Mouse (Mus musculus) kidney, embryonic 16.5 days (tissue): Measurements from ENCODE around the gene Rmi2. TPM values are rescaled to one million over a fixed set of nuclear protein-coding genes. Genes with fewer than 3 reads are reported as not detected.
A peak's percentile ranks its signal among the peaks of the same experiment; 100 is the strongest.

Experiments used
- ATAC-seq: fragments of 200-750 bp; cut with Nextera tagmentation; 2 replicates; pipeline ENCODE4 v1.8.0; 2017; ENCODE audit warnings: moderate TSS enrichment; ENCODE audit not compliant: low FRiP score, low TSS enrichment
- H3K27ac ChIP-seq: fragments of 300-500 bp; sonication (generic); 2 replicates; pipeline ENCODE4 v1.5.1; 2014; ENCODE audit warnings: low read length
- H3K27me3 ChIP-seq: fragments of 300-500 bp; sonication (generic); 2 replicates; pipeline ENCODE4 v1.6.1; 2014; ENCODE audit warnings: low read length, control low read depth, mixed read lengths; ENCODE audit not compliant: insufficient read depth
- H3K36me3 ChIP-seq: fragments of 300-500 bp; sonication (generic); 2 replicates; pipeline ENCODE4 v1.6.1; 2014; ENCODE audit warnings: low read length, control low read depth, mixed read lengths; ENCODE audit not compliant: insufficient read depth
- H3K4me1 ChIP-seq: fragments of 300-500 bp; sonication (generic); 2 replicates; pipeline ENCODE4 v1.6.1; 2014; ENCODE audit warnings: low read length, control low read depth, mixed read lengths; ENCODE audit not compliant: insufficient read depth
- H3K4me2 ChIP-seq: fragments of 300-500 bp; sonication (generic); replicated peaks from 2 replicates; pipeline ENCODE4 v1.6.1; 2014; ENCODE audit warnings: low read depth, low read length
- H3K4me3 ChIP-seq: fragments of 300-500 bp; sonication (generic); 2 replicates; pipeline ENCODE4 v1.5.1; 2014; ENCODE audit warnings: mild to moderate bottlenecking, low read length
- H3K9ac ChIP-seq: fragments of 300-500 bp; sonication (generic); replicated peaks from 2 replicates; pipeline ENCODE4 v1.6.1; 2014; ENCODE audit warnings: low read length
- H3K9me3 ChIP-seq: fragments of 300-500 bp; sonication (generic); 2 replicates; pipeline ENCODE4 v1.6.1; 2016; ENCODE audit warnings: low read length, control low read depth
- WGBS: fragments of 180-500 bp; shearing (Covaris S2); extraction: QIAGEN DNeasy Blood & Tissue Kit; methylation state at CpG from one replicate; pipeline ENCODE4 v1.1.7; 2014; 5-methylcytosine and 5-hydroxymethylcytosine counted together
- polyA plus RNA-seq: library from polyadenylated mRNA; unstranded; fragments of >200 nt; fragmentation: Nextera tagmentation; extraction: Ambion mirVana; gene quantifications from 2 replicates; pipeline ENCODE4 v1.2.1, GENCODE M21; 2015

The Rmi2 gene
- polyA plus RNA-seq, 1 experiment from 2014 or later, result 2.9 TPM

DNA sequence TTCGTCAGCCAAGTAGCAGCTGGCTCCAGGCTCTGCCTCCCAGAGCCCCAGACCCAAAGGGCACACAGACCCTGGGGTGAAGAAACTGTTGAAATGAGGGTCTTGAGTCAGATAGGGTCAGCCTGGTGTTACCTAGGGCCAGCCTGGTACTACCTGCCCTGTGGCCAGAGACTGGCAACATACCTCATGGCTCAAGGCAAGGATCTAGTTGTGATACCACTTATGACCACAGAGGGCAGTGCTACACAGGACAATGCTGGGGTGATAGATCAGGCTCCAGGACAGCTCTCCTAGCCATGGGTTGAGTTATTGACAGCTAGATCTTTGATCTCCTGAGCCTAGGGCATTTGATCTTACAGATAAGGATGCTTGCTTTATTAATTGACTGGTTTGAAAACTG lies 44.6 kb downstream of the Rmi2 start:
- no peak overlapping the region for H3K4me2 ChIP-seq
- no peak overlapping the region for H3K27ac ChIP-seq
- H3K36me3 ChIP-seq, result no peaks in the 10 kb centered on the region
- WGBS, result 86% methylated on average over 1 of the region's 1 CpGs
- no peak overlapping the region for H3K9ac ChIP-seq
- no peaks in the 10 kb centered on the region for H3K9me3 ChIP-seq
- no peak for ATAC-seq
- H3K4me1 ChIP-seq, result no peaks in the 10 kb centered on the region
- H3K4me3 ChIP-seq, result no peak overlapping the region
- no peaks in the 10 kb centered on the region for H3K27me3 ChIP-seq

GRCm38 (mm10) chr16:10881231-10881962 lies 46.5 kb downstream of the Rmi2 start:
- H3K4me3 ChIP-seq, result no peak overlapping the region
- H3K27ac ChIP-seq, result no peak overlapping the region
- H3K4me1 ChIP-seq, result no peaks in the 10 kb centered on the region
- H3K27me3 ChIP-seq, result no peaks in the 10 kb centered on the region
- ATAC-seq, result no peak
- H3K36me3 ChIP-seq, result no peaks in the 10 kb centered on the region
- no peak overlapping the region for H3K9ac ChIP-seq
- no peak overlapping the region for H3K4me2 ChIP-seq
- H3K9me3 ChIP-seq, result no peaks in the 10 kb centered on the region
- WGBS, result 39% methylated on average over 4 of the region's 4 CpGs

- 82% methylated on average over 2 of the region's 2 CpGs for WGBS
- no peak overlapping the region for H3K4me3 ChIP-seq
- no peak for ATAC-seq
- no peaks in the 10 kb centered on the region for H3K4me1 ChIP-seq
- no peaks in the 10 kb centered on the region for H3K9me3 ChIP-seq
- no peak overlapping the region for H3K27ac ChIP-seq
- no peak overlapping the region for H3K9ac ChIP-seq
- H3K4me2 ChIP-seq, result no peak overlapping the region
- no peaks in the 10 kb centered on the region for H3K27me3 ChIP-seq
- no peaks in the 10 kb centered on the region for H3K36me3 ChIP-seq
Measured at GRCm38 (mm10) chr16:10887436-10887835, 52.6 kb downstream of the Rmi2 start.

DNA sequence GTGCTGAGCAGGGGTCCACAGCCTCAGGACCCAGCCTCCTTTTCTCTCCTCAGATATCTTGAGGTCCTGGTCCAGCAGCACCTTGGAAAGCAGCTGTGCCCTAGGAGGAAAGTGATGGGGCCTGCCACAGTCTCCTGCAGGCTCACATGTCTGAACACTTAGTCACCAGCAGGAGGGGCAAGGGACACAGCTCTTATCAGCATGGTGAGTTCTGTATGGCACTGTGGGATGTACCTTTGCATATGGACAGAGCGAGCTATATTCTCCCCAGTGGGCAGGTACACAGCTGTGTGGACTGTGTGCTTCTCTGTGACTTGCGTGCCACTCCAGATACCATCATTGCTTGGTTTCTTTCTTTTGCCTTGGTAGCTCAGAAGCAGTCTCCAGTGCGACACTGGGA lies 55.5 kb downstream of the Rmi2 start:
- Histone ChIP-seq H3K9ac (no peak overlapping the region), H3K9me3 (no peaks in the 10 kb centered on the region), H3K4me1 (no peaks in the 10 kb centered on the region), H3K4me3 (no peak overlapping the region), H3K4me2 (no peak overlapping the region), H3K36me3 (no peaks in the 10 kb centered on the region), H3K27ac (no peak overlapping the region), H3K27me3 (no peaks in the 10 kb centered on the region)
- peak; percentile 57; the same call in 1 of the 2 replicates for ATAC-seq
- WGBS, result 83% methylated on average over 3 of the region's 3 CpGs

GRCm38 (mm10) chr16:10893161-10893560 lies 58.3 kb downstream of the Rmi2 start:
- Histone ChIP-seq H3K36me3 (no peaks in the 10 kb centered on the region), H3K4me2 (no peak overlapping the region), H3K27ac (no peak overlapping the region), H3K4me3 (no peak overlapping the region), H3K4me1 (no peaks in the 10 kb centered on the region), H3K9ac (no peak overlapping the region), H3K9me3 (0 out of 2 replicates have a peak, but pooled peaks cover 5% of the 10 kb centered on the region), H3K27me3 (no peaks in the 10 kb centered on the region)
- 69% methylated on average over 4 of the region's 4 CpGs for WGBS
- ATAC-seq, result no peak

DNA sequence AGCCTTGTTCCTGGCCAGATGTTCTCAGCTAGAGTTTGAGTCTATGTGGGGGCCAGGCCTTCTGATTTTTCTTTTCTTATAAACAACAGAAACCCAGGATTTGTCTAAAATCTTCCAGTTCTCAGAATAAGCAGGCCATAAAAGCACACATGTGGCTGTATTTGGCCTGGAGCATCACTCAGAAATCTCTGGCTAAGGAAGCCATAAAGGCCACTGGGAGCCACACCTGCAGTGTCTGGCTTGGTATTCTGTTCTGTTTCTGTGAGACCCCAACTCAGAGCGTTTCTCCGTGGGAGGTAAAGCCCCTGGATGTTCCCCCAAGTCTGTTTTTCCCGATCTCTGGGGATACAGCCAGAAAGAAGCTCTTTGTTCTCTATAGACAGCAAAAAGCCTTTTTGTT lies 61.0 kb downstream of the Rmi2 start:
- Histone ChIP-seq H3K4me2 (no peak overlapping the region), H3K36me3 (no peaks in the 10 kb centered on the region), H3K27ac (no peak overlapping the region), H3K9me3 (0 out of 2 replicates have a peak, but pooled peaks cover 5% of the 10 kb centered on the region), H3K4me1 (no peaks in the 10 kb centered on the region), H3K4me3 (no peak overlapping the region), H3K9ac (no peak overlapping the region), H3K27me3 (no peaks in the 10 kb centered on the region)
- WGBS, result 84% methylated on average over 3 of the region's 3 CpGs
- ATAC-seq, result no peak

GRCm38 (mm10) chr16:10897372-10897771 lies 62.5 kb downstream of the Rmi2 start:
- H3K9me3 ChIP-seq, result 0 out of 2 replicates have a peak, but pooled peaks cover 5% of the 10 kb centered on the region
- no peaks in the 10 kb centered on the region for H3K36me3 ChIP-seq
- no peaks in the 10 kb centered on the region for H3K4me1 ChIP-seq
- H3K27me3 ChIP-seq, result no peaks in the 10 kb centered on the region
- H3K4me3 ChIP-seq, result no peak overlapping the region
- no peak overlapping the region for H3K4me2 ChIP-seq
- H3K9ac ChIP-seq, result no peak overlapping the region
- H3K27ac ChIP-seq, result no peak overlapping the region
- 24% methylated on average over 6 of the region's 6 CpGs for WGBS
- no peak for ATAC-seq

DNA sequence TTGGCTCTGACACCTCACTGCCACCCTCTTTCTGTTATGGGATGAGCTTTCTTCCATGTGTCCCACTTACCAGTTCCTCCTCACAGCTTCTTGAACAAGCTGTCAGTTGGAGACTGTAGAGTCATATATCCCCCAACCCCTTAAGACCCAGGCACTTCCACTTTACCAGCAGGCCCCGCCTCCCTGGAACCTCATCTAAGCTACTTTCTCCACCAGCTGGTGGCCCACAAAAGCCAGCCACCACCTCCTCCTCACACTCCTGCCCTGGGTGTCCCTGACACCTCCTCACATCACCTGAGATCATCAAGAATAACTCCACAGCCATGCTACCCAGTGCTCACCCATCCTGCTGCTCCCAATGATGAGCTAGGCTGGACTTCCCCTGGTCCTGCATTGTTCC lies 65.9 kb downstream of the Rmi2 start:
- no peak overlapping the region for H3K27ac ChIP-seq
- H3K27me3 ChIP-seq, result no peaks in the 10 kb centered on the region
- no peaks in the 10 kb centered on the region for H3K36me3 ChIP-seq
- no peak overlapping the region for H3K4me3 ChIP-seq
- no peak overlapping the region for H3K4me2 ChIP-seq
- 83% methylated on average over 1 of the region's 1 CpGs for WGBS
- 0 out of 2 replicates have a peak, but pooled peaks cover under 1% of the 10 kb centered on the region for H3K4me1 ChIP-seq
- no peak overlapping the region for H3K9ac ChIP-seq
- H3K9me3 ChIP-seq, result 0 out of 2 replicates have a peak, but pooled peaks cover 5% of the 10 kb centered on the region
- ATAC-seq, result no peak

DNA sequence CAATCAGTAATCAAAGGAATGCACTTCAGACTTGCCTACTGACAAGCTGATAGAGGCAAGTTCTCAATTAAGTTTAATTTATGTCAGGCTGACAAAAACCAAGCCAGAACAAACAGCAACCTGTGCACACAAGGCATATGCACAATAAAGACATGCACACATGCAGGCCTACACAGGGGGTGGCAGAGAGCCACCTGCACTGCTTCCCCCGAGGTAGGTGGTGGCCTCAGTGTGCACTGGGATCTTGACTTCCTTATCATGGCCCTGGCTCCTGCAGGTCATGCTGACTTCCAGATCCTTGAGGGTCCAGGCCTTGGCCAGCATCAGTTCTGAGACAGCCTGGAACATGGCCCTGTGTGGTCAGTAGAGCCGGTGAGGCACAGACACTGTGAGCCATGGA lies 67.1 kb downstream of the Rmi2 start:
- ATAC-seq, result no peak
- Histone ChIP-seq H3K4me2 (no peak overlapping the region), H3K27me3 (no peaks in the 10 kb centered on the region), H3K9ac (no peak overlapping the region), H3K27ac (no peak overlapping the region), H3K4me3 (no peak overlapping the region), H3K9me3 (no peaks in the 10 kb centered on the region), H3K4me1 (0 out of 2 replicates have a peak, but pooled peaks cover 3% of the 10 kb centered on the region), H3K36me3 (no peaks in the 10 kb centered on the region)
- WGBS, result 57% methylated on average over 2 of the region's 2 CpGs

DNA sequence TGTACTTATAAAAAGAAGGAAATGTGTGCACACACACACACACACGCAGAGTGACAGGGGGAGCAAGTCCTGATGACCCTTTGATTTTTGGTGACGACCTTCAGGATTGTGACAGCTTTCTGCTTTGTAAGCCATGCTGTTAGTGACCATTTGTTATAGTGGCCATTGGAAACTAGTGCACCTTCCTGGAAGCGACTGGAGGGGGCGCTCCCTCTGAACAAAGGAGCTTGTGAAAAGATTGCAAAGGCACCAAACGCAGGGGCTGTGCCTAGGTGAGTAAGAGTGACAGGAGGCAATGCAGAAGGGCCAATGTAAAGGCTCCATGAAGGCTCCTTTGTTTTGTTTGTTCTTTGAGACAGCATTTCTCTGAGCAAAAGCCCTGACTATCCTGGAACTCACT lies 68.0 kb downstream of the Rmi2 start:
- H3K27ac ChIP-seq, result no peak overlapping the region
- H3K27me3 ChIP-seq, result no peaks in the 10 kb centered on the region
- 0 out of 2 replicates have a peak, but pooled peaks cover 3% of the 10 kb centered on the region for H3K4me1 ChIP-seq
- H3K9ac ChIP-seq, result no peak overlapping the region
- no peaks in the 10 kb centered on the region for H3K9me3 ChIP-seq
- ATAC-seq, result no peak
- no peak overlapping the region for H3K4me3 ChIP-seq
- 60% methylated on average over 5 of the region's 5 CpGs for WGBS
- H3K4me2 ChIP-seq, result no peak overlapping the region
- no peaks in the 10 kb centered on the region for H3K36me3 ChIP-seq
